Mouse (Mus musculus) forebrain, postnatal 0 days (tissue): ENCODE data around the gene Tceal8. TPM values are rescaled to one million over a fixed set of nuclear protein-coding genes. Genes with fewer than 3 reads are reported as not detected.
"Not testable (repeated sequence)": the region's sequence is repeated elsewhere in the genome, so short reads cannot be mapped to it uniquely, and the experiment has no call there.

Experiments
- ATAC-seq: fragments of 200-750 bp; cut with Nextera tagmentation; 2 replicates; pipeline ENCODE4 v1.8.0; 2017; ENCODE audit warnings: mild to moderate bottlenecking, moderate library complexity
- DNase-seq: peaks from one replicate; pipeline ENCODE4 v3.0.0-alpha.2; 2015
- H3K27ac ChIP-seq: fragments of 300-500 bp; sonication (generic); 2 replicates; pipeline ENCODE4 v1.5.1; 2014; ENCODE audit warnings: low read depth, mild to moderate bottlenecking, antibody characterized with exemption, low read length, moderate library complexity, mixed read lengths
- H3K27me3 ChIP-seq: fragments of 300-500 bp; sonication (generic); 2 replicates; pipeline ENCODE4 v1.6.1; 2014; ENCODE audit warnings: mild to moderate bottlenecking, low read length, mixed read lengths; ENCODE audit not compliant: insufficient read depth
- H3K36me3 ChIP-seq: fragments of 300-500 bp; sonication (generic); 2 replicates; pipeline ENCODE4 v1.6.1; 2014; ENCODE audit warnings: mild to moderate bottlenecking, moderate library complexity; ENCODE audit not compliant: insufficient read depth
- H3K4me1 ChIP-seq: fragments of 300-500 bp; sonication (generic); 2 replicates; pipeline ENCODE4 v1.6.1; 2014; ENCODE audit warnings: antibody characterized with exemption; ENCODE audit not compliant: insufficient read depth
- H3K4me2 ChIP-seq: fragments of 300-500 bp; sonication (generic); 2 replicates; pipeline ENCODE4 v1.6.1; 2014; ENCODE audit warnings: low read depth, mild to moderate bottlenecking, moderate library complexity
- H3K4me3 ChIP-seq: fragments of 300-500 bp; sonication (generic); 2 replicates; pipeline ENCODE4 v1.5.1; 2014; ENCODE audit warnings: low read depth, low read length, mixed read lengths
- H3K9ac ChIP-seq: fragments of 300-500 bp; sonication (generic); 2 replicates; pipeline ENCODE4 v1.6.1; 2014; ENCODE audit warnings: mild to moderate bottlenecking
- H3K9me3 ChIP-seq: fragments of 300-500 bp; sonication (generic); 2 replicates; pipeline ENCODE4 v1.6.1; 2016; ENCODE audit warnings: low read length
- CTCF ChIP-seq: sonication (generic); IDR thresholded peaks from 2 replicates; pipeline ENCODE4 v1.5.1; 2016; ENCODE audit warnings: antibody characterized with exemption, control low read depth, low read depth
- WGBS: fragments of 180-500 bp; shearing (Covaris S2); extraction: QIAGEN DNeasy Blood & Tissue Kit; methylation state at CpG from one replicate; pipeline ENCODE4 v1.1.7; 2014; 5-methylcytosine and 5-hydroxymethylcytosine counted together
- polyA plus RNA-seq: library from polyadenylated mRNA; unstranded; fragments of >200 nt; fragmentation: Nextera tagmentation; extraction: Ambion mirVana; gene quantifications from 2 replicates; pipeline ENCODE4 v1.2.1, GENCODE M21; 2015
- total RNA-seq: library from RNA; depleted of rRNA; stranded (reverse); fragments of >200 nt; gene quantifications from 2 replicates; pipeline ENCODE4 v1.2.3, GENCODE M21; 2014

Gene Tceal8
- total and polyA plus RNA-seq, 2 experiments from 2014 or later = 117 to 134 TPM

DNA sequence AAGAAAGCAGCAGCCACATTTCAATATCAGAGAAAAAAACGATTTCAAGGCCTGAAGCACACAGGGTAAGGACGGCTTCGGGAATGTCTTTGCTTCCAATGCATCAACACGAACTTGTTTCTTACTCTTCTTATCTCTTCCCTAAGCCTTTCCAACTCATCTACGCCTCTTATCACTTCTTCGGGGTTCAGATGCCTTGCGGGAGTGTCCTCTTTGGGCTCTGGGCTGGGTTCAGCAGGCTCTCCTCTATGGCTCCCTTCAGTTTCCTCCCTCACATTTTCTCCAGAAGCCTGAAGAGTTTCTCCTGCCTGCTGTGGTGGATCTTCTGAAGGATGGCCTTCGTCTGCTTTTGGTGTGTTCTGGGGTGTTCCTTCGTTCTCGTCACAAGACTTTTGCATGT, 1.5 kb downstream of the Tceal8 start:
- no peak for DNase-seq
- H3K9me3 ChIP-seq = no peaks in the 10 kb centered on the region
- no peak overlapping the region for H3K27ac ChIP-seq
- H3K9ac ChIP-seq = no peak overlapping the region
- no peak for TF ChIP-seq CTCF
- peak overlapping the region; percentile 52 for H3K4me3 ChIP-seq
- H3K4me2 ChIP-seq = peak overlapping the region; percentile 49
- no peaks in the 10 kb centered on the region for H3K36me3 ChIP-seq
- no peaks in the 10 kb centered on the region for H3K27me3 ChIP-seq
- ATAC-seq = no peak
- 65% methylated on average over 10 of the region's 10 CpGs for WGBS
- no peaks in the 10 kb centered on the region for H3K4me1 ChIP-seq

DNA sequence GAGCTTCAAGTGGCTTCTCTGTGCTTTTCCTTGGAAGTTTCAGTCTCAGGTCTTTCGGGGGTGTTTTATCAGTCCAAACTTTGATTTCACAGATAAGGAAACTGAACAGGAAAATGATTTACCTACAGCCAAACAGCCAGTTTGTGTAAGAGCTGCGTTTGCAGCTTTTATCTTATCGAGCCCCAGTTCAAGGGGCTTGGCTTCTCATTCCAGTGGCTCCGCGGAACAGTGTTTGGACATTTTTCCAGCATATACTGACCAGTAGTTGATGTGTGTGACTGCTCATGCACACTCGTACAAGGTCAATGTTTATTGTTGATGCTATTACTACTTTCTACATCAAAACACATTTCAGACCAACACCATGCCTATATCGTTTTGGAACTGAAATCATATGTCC, 27.9 kb downstream of the Tceal8 start:
- H3K4me1 ChIP-seq = no peaks in the 10 kb centered on the region
- no peak overlapping the region for H3K9ac ChIP-seq
- DNase-seq (no peak), ATAC-seq (no peak)
- no peaks in the 10 kb centered on the region for H3K27me3 ChIP-seq
- no peak overlapping the region for H3K27ac ChIP-seq
- no peak for TF ChIP-seq CTCF
- H3K4me2 ChIP-seq = no peak overlapping the region
- 81% methylated on average over 7 of the region's 7 CpGs for WGBS
- H3K4me3 ChIP-seq = no peak overlapping the region
- H3K36me3 ChIP-seq = no peaks in the 10 kb centered on the region
- no peaks in the 10 kb centered on the region for H3K9me3 ChIP-seq

GRCm38 (mm10) chrX:136143711-136144110, 28.4 kb downstream of the Tceal8 start:
- Histone ChIP-seq H3K27me3 (no peaks in the 10 kb centered on the region), H3K4me3 (no peak overlapping the region), H3K36me3 (no peaks in the 10 kb centered on the region), H3K27ac (no peak overlapping the region), H3K9ac (no peak overlapping the region), H3K4me1 (no peaks in the 10 kb centered on the region), H3K9me3 (no peaks in the 10 kb centered on the region), H3K4me2 (no peak overlapping the region)
- 91% methylated on average over 2 of the region's 2 CpGs for WGBS
- ATAC-seq (no peak), DNase-seq (no peak)
- no peak for TF ChIP-seq CTCF

- no peak for DNase-seq
- Histone ChIP-seq H3K27ac (no peak overlapping the region), H3K9me3 (no peaks in the 10 kb centered on the region), H3K27me3 (no peaks in the 10 kb centered on the region), H3K4me1 (no peaks in the 10 kb centered on the region), H3K4me2 (no peak overlapping the region), H3K36me3 (no peaks in the 10 kb centered on the region), H3K4me3 (no peak overlapping the region), H3K9ac (no peak overlapping the region)
- 81% methylated on average over 5 of the region's 5 CpGs for WGBS
- no peak for ATAC-seq
- TF ChIP-seq CTCF = no peak
Measured at GRCm38 (mm10) chrX:136141385-136141784, 30.8 kb downstream of the Tceal8 start.

DNA sequence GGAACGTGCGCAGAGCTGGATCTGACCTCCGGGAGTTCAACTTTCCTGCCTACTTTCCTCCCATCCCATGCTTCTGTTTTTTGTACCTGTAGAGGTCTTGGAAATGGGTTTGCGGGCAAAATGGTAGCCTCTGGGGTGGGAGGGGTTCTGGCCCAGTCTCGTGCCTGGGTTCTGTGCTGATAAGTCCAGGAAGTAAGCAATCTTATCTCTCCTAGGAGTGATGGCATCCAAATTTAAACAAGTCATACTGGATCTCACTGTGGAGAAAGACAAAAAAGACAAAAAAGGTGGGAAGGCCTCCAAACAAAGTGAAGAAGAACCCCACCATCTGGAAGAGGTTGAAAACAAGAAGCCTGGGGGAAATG, 32.5 kb downstream of the Tceal8 start:
- Histone ChIP-seq H3K4me2 (peak overlapping the region; percentile 45), H3K9ac (peak overlapping the region; percentile 22; the same call in 1 of the 2 replicates), H3K4me3 (peak overlapping the region; percentile 34)
- not testable (repeated sequence) for DNase-seq, H3K4me1 ChIP-seq, H3K36me3 ChIP-seq, H3K27me3 ChIP-seq, ATAC-seq, H3K27ac ChIP-seq, H3K9me3 ChIP-seq
- WGBS = 21% methylated on average over 5 of the region's 5 CpGs

GRCm38 (mm10) chrX:136138827-136139639, 33.1 kb downstream of the Tceal8 start, which contains the start of gene Bex4:
Bex4 (plus strand) TSS chrX:136138996.
- Histone ChIP-seq H3K4me3 (peak within 1 kb of the TSS; percentile 34), H3K9ac (peak within 1 kb of the TSS; percentile 22; the same call in 1 of the 2 replicates), H3K4me2 (peak within 1 kb of the TSS; percentile 45)
- not testable (repeated sequence) for H3K4me1 ChIP-seq, H3K27ac ChIP-seq, H3K36me3 ChIP-seq, DNase-seq, H3K9me3 ChIP-seq, H3K27me3 ChIP-seq
- ATAC-seq = peak; percentile 96
- WGBS = 20% methylated on average over 15 of the region's 64 CpGs

- no peak overlapping the region for H3K9ac ChIP-seq
- H3K27me3 ChIP-seq = no peaks in the 10 kb centered on the region
- no peak for DNase-seq
- no peak overlapping the region for H3K4me2 ChIP-seq
- no peaks in the 10 kb centered on the region for H3K36me3 ChIP-seq
- H3K9me3 ChIP-seq = no peaks in the 10 kb centered on the region
- WGBS = 95% methylated on average over 4 of the region's 4 CpGs
- no peak overlapping the region for H3K4me3 ChIP-seq
- no peak overlapping the region for H3K27ac ChIP-seq
- TF ChIP-seq CTCF = no peak
- no peak for ATAC-seq
- no peaks in the 10 kb centered on the region for H3K4me1 ChIP-seq
Measured at GRCm38 (mm10) chrX:136135559-136135958, 36.6 kb downstream of the Tceal8 start.
